Comparison of ENCODE assay signal across 8 mouse cellular contexts in genomic region chr10:81268056-81268455, GRCm38 (mm10). TPM values are rescaled to one million over a fixed set of nuclear protein-coding genes. Genes with fewer than 3 reads are reported as not detected.
DNase-seq lines count a peak whose midpoint lies in the region; ATAC-seq lines count a peak whose summit lies in the region.

No protein-coding gene starts in this region.

- H3K4me2 ChIP-seq in intestine, embryonic 15.5 days (replicated peaks): peak overlapping the region; percentile 68

- intact Hi-C loops in left cerebral cortex, postnatal 25 days (cut with DNase I): no loop called here

- peak; percentile 65 for ATAC-seq in intestine, embryonic 15.5 days
- peak; percentile 51; the same call in 1 of the 2 replicates for ATAC-seq in megakaryocyte-erythroid progenitor cell, adult 5-6 weeks (replicated peaks; ENCODE audit: low FRiP score, low TSS enrichment, poor library complexity, severe bottlenecking)

- peak overlapping the region; percentile 63 for H3K4me3 ChIP-seq in intestine, embryonic 15.5 days (replicated peaks)

- peak; percentile 88 for DNase-seq in adrenal gland, adult 8-10 months
- peak; percentile 92 for DNase-seq in embryo, embryonic 11 days
- peak; percentile 87 for DNase-seq in gastrocnemius, postnatal 25 days
- DNase-seq in left cerebral cortex, postnatal 25 days (ENCODE audit: low spot score in 2 of 2): peak; percentile 86 to 93
- peak; percentile 72 for DNase-seq in right cerebral cortex, postnatal 14 days
- DNase-seq in urinary bladder, postnatal 4 days (ENCODE audit: low spot score in 2 of 2): peak; percentile 74 to 77

- H3K9me3 ChIP-seq in intestine, embryonic 15.5 days: no peaks in the 10 kb centered on the region

- peak overlapping the region; percentile 42; the same call in 1 of the 2 replicates for H3K27ac ChIP-seq in intestine, embryonic 15.5 days

- peaks cover 30% of the 10 kb centered on the region for H3K36me3 ChIP-seq in intestine, embryonic 15.5 days

- 2% methylated on average over 23 of the region's 23 CpGs for WGBS in intestine, embryonic 15.5 days

- H3K27me3 ChIP-seq in intestine, embryonic 15.5 days (replicated peaks): no peaks in the 10 kb centered on the region

- H3K4me1 ChIP-seq in intestine, embryonic 15.5 days (replicated peaks): peaks cover 13% of the 10 kb centered on the region

- H3K9ac ChIP-seq in intestine, embryonic 15.5 days: peak overlapping the region; percentile 74

RNA-seq across cellular contexts. Expression of gene Apba3, which starts 1.3 kb away (rescaled TPM):
- total RNA-seq in adrenal gland, adult 8-10 months (2022): 10 to 100 TPM; 61.9 to 72.3 (median 66.4) TPM
- 100 to 1,000 TPM; 102 to 106 TPM for total RNA-seq in gastrocnemius, postnatal 25 days (2021)
- polyA plus RNA-seq in intestine, embryonic 15.5 days (2015; fragmentation: Nextera tagmentation; extraction: Ambion mirVana): 55.1 and 69.2 TPM in 2 replicates
- total RNA-seq in left cerebral cortex, postnatal 25 days (2021): 10 to 100 TPM; 38.6 to 40.0 TPM
- 28.9 and 32.6 TPM in 2 replicates for total RNA-seq in megakaryocyte-erythroid progenitor cell, adult 5-6 weeks (2014; fragmentation: Nextera tagmentation)
- 2.6 and 16.7 TPM in 2 replicates for total RNA-seq in megakaryocyte-erythroid progenitor cell, adult 5-6 weeks (2017)

RNA-seq across cellular contexts. Expression of gene Mrpl54, which starts 1.3 kb away (rescaled TPM):
- total RNA-seq in adrenal gland, adult 8-10 months (2022): 100 to 1,000 TPM; 100 to 139 (median 113) TPM
- total RNA-seq in gastrocnemius, postnatal 25 days (2021): 10 to 100 TPM; 87.0 to 90.0 TPM
- 242 and 245 TPM in 2 replicates for polyA plus RNA-seq in intestine, embryonic 15.5 days (2015; fragmentation: Nextera tagmentation; extraction: Ambion mirVana)
- total RNA-seq in left cerebral cortex, postnatal 25 days (2021): 10 to 100 TPM; 42.5 to 47.3 TPM
- 130 and 158 TPM in 2 replicates for total RNA-seq in megakaryocyte-erythroid progenitor cell, adult 5-6 weeks (2014; fragmentation: Nextera tagmentation)
- total RNA-seq in megakaryocyte-erythroid progenitor cell, adult 5-6 weeks (2017): 157 and 212 TPM in 2 replicates

RNA-seq across cellular contexts. Expression of gene Matk, which starts 15.3 kb away (rescaled TPM):
- 1 to 10 TPM in 3 of 4 experiments, under 1 TPM in 1; 0.67 to 2.1 (median 1.5) TPM for total RNA-seq in adrenal gland, adult 8-10 months (2022)
- total RNA-seq in gastrocnemius, postnatal 25 days (2021): under 1 TPM; 0.13 to 0.23 TPM
- polyA plus RNA-seq in intestine, embryonic 15.5 days (2015; fragmentation: Nextera tagmentation; extraction: Ambion mirVana): 2.2 and 2.4 TPM in 2 replicates
- 100 to 1,000 TPM; 191 to 194 TPM for total RNA-seq in left cerebral cortex, postnatal 25 days (2021)
- total RNA-seq in megakaryocyte-erythroid progenitor cell, adult 5-6 weeks (2014; fragmentation: Nextera tagmentation): 2.9 and 9.8 TPM in 2 replicates
- 5.5 and 5.6 TPM in 2 replicates for total RNA-seq in megakaryocyte-erythroid progenitor cell, adult 5-6 weeks (2017)

RNA-seq across cellular contexts. Expression of gene Tjp3, which starts 23.3 kb away (rescaled TPM):
- under 1 TPM; 0.22 to 0.81 (median 0.29) TPM for total RNA-seq in adrenal gland, adult 8-10 months (2022)
- total RNA-seq in gastrocnemius, postnatal 25 days (2021): not detected
- 47.0 and 53.3 TPM in 2 replicates for polyA plus RNA-seq in intestine, embryonic 15.5 days (2015; fragmentation: Nextera tagmentation; extraction: Ambion mirVana)
- under 1 TPM; 0.23 to 0.30 TPM for total RNA-seq in left cerebral cortex, postnatal 25 days (2021)
- total RNA-seq in megakaryocyte-erythroid progenitor cell, adult 5-6 weeks (2014; fragmentation: Nextera tagmentation): 0.81 and 7.3 TPM in 2 replicates
- total RNA-seq in megakaryocyte-erythroid progenitor cell, adult 5-6 weeks (2017): 1.3 and 2.5 TPM in 2 replicates

RNA-seq across cellular contexts. Expression of gene Pip5k1c, which starts 24.7 kb away (rescaled TPM):
- total RNA-seq in adrenal gland, adult 8-10 months (2022): 10 to 100 TPM; 42.6 to 61.1 (median 53.3) TPM
- total RNA-seq in gastrocnemius, postnatal 25 days (2021): 10 to 100 TPM; 20.3 to 20.6 TPM
- 41.2 and 42.7 TPM in 2 replicates for polyA plus RNA-seq in intestine, embryonic 15.5 days (2015; fragmentation: Nextera tagmentation; extraction: Ambion mirVana)
- total RNA-seq in left cerebral cortex, postnatal 25 days (2021): 100 to 1,000 TPM; 402 to 420 TPM
- total RNA-seq in megakaryocyte-erythroid progenitor cell, adult 5-6 weeks (2014; fragmentation: Nextera tagmentation): 40.4 and 51.0 TPM in 2 replicates
- 17.3 and 26.2 TPM in 2 replicates for total RNA-seq in megakaryocyte-erythroid progenitor cell, adult 5-6 weeks (2017)

Comparison
In these comparisons a context has a peak if more than half of its experiments do, and no peak if none do; other contexts are left out.
1. Peak in every context shown above with its lines: DNase-seq, ATAC-seq, H3K4me3 ChIP-seq and H3K27ac ChIP-seq.
2. RNA of gene Matk, which starts 15.3 kb away (total RNA-seq): 191 to 194 TPM in left cerebral cortex, postnatal 25 days; 2.9 to 9.8 TPM in megakaryocyte-erythroid progenitor cell, adult 5-6 weeks, 0.67 to 2.1 TPM in adrenal gland, adult 8-10 months and 0.13 to 0.23 TPM in gastrocnemius, postnatal 25 days; every median in the first group is over 10 times any median in the second.